Mouse (Mus musculus) testis, adult 2 months (tissue): Measurements from ENCODE around the gene Tacr2. TPM values are rescaled to one million over a fixed set of nuclear protein-coding genes. Genes with fewer than 3 reads are reported as not detected.

Experiments
- H3K27ac ChIP-seq: fragments of 200-500 bp; 2 replicates; pipeline ENCODE4 v1.5.1; 2012; ENCODE audit warnings: low read depth, low read length; ENCODE audit not compliant: control insufficient read depth, insufficient read depth
- H3K27me3 ChIP-seq: fragments of 200-500 bp; 2 replicates; pipeline ENCODE4 v1.6.1; 2012; ENCODE audit warnings: mild to moderate bottlenecking, low read length, moderate library complexity; ENCODE audit not compliant: control insufficient read depth, insufficient read depth
- H3K36me3 ChIP-seq: fragments of 200-500 bp; 2 replicates; pipeline ENCODE4 v1.6.1; 2012; ENCODE audit warnings: mild to moderate bottlenecking, low read length; ENCODE audit not compliant: control insufficient read depth, insufficient read depth
- H3K4me1 ChIP-seq: fragments of 200-500 bp; 2 replicates; pipeline ENCODE4 v1.6.1; 2012; ENCODE audit warnings: low read length; ENCODE audit not compliant: control insufficient read depth, insufficient read depth
- H3K4me3 ChIP-seq: fragments of 200-500 bp; 2 replicates; pipeline ENCODE4 v1.5.1; 2012; ENCODE audit warnings: low read depth, mild to moderate bottlenecking, low read length, moderate library complexity, mixed read lengths; ENCODE audit not compliant: control insufficient read depth
- CTCF ChIP-seq: fragments of 200-500 bp; IDR thresholded peaks from 2 replicates; pipeline ENCODE4 v1.5.1; 2012; ENCODE audit warnings: low read depth, mild to moderate bottlenecking, inconsistent platforms, low read length, moderate library complexity; ENCODE audit not compliant: control insufficient read depth, insufficient read depth, insufficient replicate concordance
- POLR2A ChIP-seq: fragments of 200-500 bp; IDR thresholded peaks from 2 replicates; pipeline ENCODE4 v1.6.1; 2012; ENCODE audit warnings: low read depth, mild to moderate bottlenecking, inconsistent platforms, low read length, moderate library complexity; ENCODE audit not compliant: control insufficient read depth
- polyA plus RNA-seq: library from polyadenylated mRNA; depleted of rRNA; stranded (reverse); fragments of >200 nt; gene quantifications from 2 replicates; pipeline ENCODE4 v1.2.3, GENCODE M21; 2012

Gene Tacr2
- polyA plus RNA-seq, 1 experiment, result 1.2 TPM

- Histone ChIP-seq H3K27ac (no peak overlapping the region), H3K4me1 (peaks cover 2% of the 10 kb centered on the region; the same call in 1 of the 2 replicates)
Observed at GRCm38 (mm10) chr10:62217196-62217595, 35.0 kb upstream of the Tacr2 start.

GRCm38 (mm10) chr10:62218044-62218788 lies 34.0 kb upstream of the Tacr2 start:
- TF ChIP-seq POLR2A (no peak), CTCF (no peak)
- no peak overlapping the region for H3K27ac ChIP-seq
- H3K36me3 ChIP-seq, result no peaks in the 10 kb centered on the region
- H3K4me3 ChIP-seq, result no peak overlapping the region
- peaks cover 5% of the 10 kb centered on the region for H3K4me1 ChIP-seq
- no peaks in the 10 kb centered on the region for H3K27me3 ChIP-seq

More at GRCm38 (mm10) chr10:62217196-62217595, 35.0 kb upstream of the Tacr2 start:
- no peaks in the 10 kb centered on the region for H3K36me3 ChIP-seq
- H3K4me3 ChIP-seq, result no peak overlapping the region
- no peaks in the 10 kb centered on the region for H3K27me3 ChIP-seq
- TF ChIP-seq POLR2A (no peak), CTCF (no peak)

GRCm38 (mm10) chr10:62218789-62219172 lies 33.5 kb upstream of the Tacr2 start:
- Histone ChIP-seq H3K4me3 (no peak overlapping the region), H3K4me1 (peaks cover 5% of the 10 kb centered on the region), H3K27ac (no peak overlapping the region), H3K36me3 (no peaks in the 10 kb centered on the region), H3K27me3 (no peaks in the 10 kb centered on the region)
- TF ChIP-seq POLR2A, result no peak
- no peak for TF ChIP-seq CTCF

- H3K36me3 ChIP-seq, result no peaks in the 10 kb centered on the region
- no peak overlapping the region for H3K27ac ChIP-seq
- no peak overlapping the region for H3K4me3 ChIP-seq
- TF ChIP-seq CTCF (no peak), POLR2A (no peak)
- H3K4me1 ChIP-seq, result peaks cover 3% of the 10 kb centered on the region
- H3K27me3 ChIP-seq, result no peaks in the 10 kb centered on the region
Observed at GRCm38 (mm10) chr10:62220732-62221514, 31.3 kb upstream of the Tacr2 start.

GRCm38 (mm10) chr10:62221647-62222046 lies 30.6 kb upstream of the Tacr2 start:
- Histone ChIP-seq H3K36me3 (no peaks in the 10 kb centered on the region), H3K4me3 (no peak overlapping the region), H3K27me3 (no peaks in the 10 kb centered on the region), H3K4me1 (peaks cover 3% of the 10 kb centered on the region), H3K27ac (no peak overlapping the region)
- no peak for TF ChIP-seq POLR2A
- TF ChIP-seq CTCF, result no peak

GRCm38 (mm10) chr10:62222777-62223176 lies 29.5 kb upstream of the Tacr2 start:
- no peaks in the 10 kb centered on the region for H3K27me3 ChIP-seq
- H3K27ac ChIP-seq, result no peak overlapping the region
- no peaks in the 10 kb centered on the region for H3K36me3 ChIP-seq
- peaks cover 3% of the 10 kb centered on the region for H3K4me1 ChIP-seq
- TF ChIP-seq CTCF, result no peak
- TF ChIP-seq POLR2A, result no peak
- no peak overlapping the region for H3K4me3 ChIP-seq

- no peak for TF ChIP-seq CTCF
- no peak for TF ChIP-seq POLR2A
- H3K4me3 ChIP-seq, result no peak overlapping the region
- H3K36me3 ChIP-seq, result no peaks in the 10 kb centered on the region
- no peaks in the 10 kb centered on the region for H3K27me3 ChIP-seq
- H3K4me1 ChIP-seq, result peaks cover 3% of the 10 kb centered on the region
- H3K27ac ChIP-seq, result no peak overlapping the region
Observed at GRCm38 (mm10) chr10:62224231-62224630, 28.0 kb upstream of the Tacr2 start.
